Mouse (Mus musculus): ENCODE results near the gene Zfp811. TPM values are rescaled to one million over a fixed set of nuclear protein-coding genes. Genes with fewer than 3 reads are reported as not detected.
"Not testable (repeated sequence)": the region's sequence is repeated elsewhere in the genome, so short reads cannot be mapped to it uniquely, and the experiment has no call there.

Zfp811 gene
- 43.4 and 44.3 TPM in 2 replicates for polyA plus RNA-seq (2016; fragmentation: Nextera tagmentation; extraction: Ambion mirVana)

DNA sequence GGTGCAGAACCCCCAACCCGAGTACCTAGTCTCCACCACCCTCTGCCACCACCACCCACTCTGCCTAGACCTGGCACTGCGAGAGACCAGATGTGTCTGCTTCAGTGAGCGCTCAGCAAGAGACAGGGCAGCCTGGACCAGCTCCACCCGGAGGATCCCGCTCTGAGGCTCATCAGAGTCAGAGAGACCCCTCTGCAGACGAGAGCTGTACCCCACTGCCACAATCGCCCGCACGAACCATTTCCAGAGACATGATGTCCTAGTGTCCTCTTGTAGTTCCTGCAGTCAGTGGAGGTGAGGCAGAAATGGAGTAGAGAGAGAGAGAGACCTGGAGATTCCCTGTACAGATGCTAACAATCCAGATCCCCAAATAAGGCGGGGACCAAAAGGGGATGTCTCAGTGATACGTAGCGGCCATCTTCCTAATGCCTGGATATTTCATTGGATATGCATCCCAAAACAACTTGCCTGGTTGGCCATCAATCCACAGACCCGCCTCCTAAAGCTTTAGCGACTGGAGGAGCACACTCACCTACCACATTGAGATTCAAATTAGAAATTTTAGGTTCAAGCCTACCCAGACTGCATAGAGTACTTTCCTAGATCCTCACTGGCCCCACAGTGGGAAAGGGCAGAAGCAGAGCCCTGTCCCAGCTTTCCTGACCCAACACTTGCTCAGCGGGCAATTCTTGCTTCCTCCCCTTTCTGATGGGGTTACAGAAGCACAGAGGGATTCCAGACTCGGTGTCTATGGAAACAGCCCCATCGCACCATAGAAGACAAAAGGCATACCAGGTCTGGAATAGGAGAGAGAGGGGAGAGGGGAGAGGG is at the start of gene Zfp811:
TSS of gene Zfp811 (minus strand) at position 388 of the 831 bp plus-strand sequence.
- Histone ChIP-seq H3K9me3 (no peaks in the 10 kb centered on the region), H3K36me3 (peaks cover 1% of the 10 kb centered on the region; the same call in 1 of the 2 replicates), H3K4me3 (peak within 1 kb of the TSS; percentile 52), H3K27ac (peak within 1 kb of the TSS; percentile 88), H3K4me2 (replicated peaks) (peak within 1 kb of the TSS; percentile 66), H3K27me3 (replicated peaks) (no peaks in the 10 kb centered on the region), H3K4me1 (peaks cover 23% of the 10 kb centered on the region; the same call in 1 of the 2 replicates), H3K9ac (peak within 1 kb of the TSS; percentile 74)
- ATAC-seq (ENCODE audit: low FRiP score, low read depth): peak; percentile 94
- WGBS: 1% methylated on average over 17 of the region's 17 CpGs

GRCm38 (mm10) chr17:32856713-32857112 is 47.0 kb upstream of the Zfp811 start:
- not testable (repeated sequence) for H3K36me3 ChIP-seq; H3K4me1 ChIP-seq; H3K27ac ChIP-seq; H3K9ac ChIP-seq; H3K4me3 ChIP-seq; H3K9me3 ChIP-seq; H3K27me3 ChIP-seq (replicated peaks); ATAC-seq (ENCODE audit: low FRiP score, low read depth); H3K4me2 ChIP-seq (replicated peaks)
- 71% methylated on average over 4 of the region's 6 CpGs for WGBS

GRCm38 (mm10) chr17:32851581-32851980 is 41.9 kb upstream of the Zfp811 start:
- 39% methylated on average over 7 of the region's 7 CpGs for WGBS
- Histone ChIP-seq H3K9ac (no peak overlapping the region), H3K4me2 (replicated peaks) (no peak overlapping the region), H3K4me1 (no peaks in the 10 kb centered on the region), H3K9me3 (no peaks in the 10 kb centered on the region), H3K36me3 (no peaks in the 10 kb centered on the region), H3K27me3 (replicated peaks) (no peaks in the 10 kb centered on the region), H3K4me3 (no peak overlapping the region), H3K27ac (no peak overlapping the region)
- ATAC-seq (ENCODE audit: low FRiP score, low read depth): no peak

DNA sequence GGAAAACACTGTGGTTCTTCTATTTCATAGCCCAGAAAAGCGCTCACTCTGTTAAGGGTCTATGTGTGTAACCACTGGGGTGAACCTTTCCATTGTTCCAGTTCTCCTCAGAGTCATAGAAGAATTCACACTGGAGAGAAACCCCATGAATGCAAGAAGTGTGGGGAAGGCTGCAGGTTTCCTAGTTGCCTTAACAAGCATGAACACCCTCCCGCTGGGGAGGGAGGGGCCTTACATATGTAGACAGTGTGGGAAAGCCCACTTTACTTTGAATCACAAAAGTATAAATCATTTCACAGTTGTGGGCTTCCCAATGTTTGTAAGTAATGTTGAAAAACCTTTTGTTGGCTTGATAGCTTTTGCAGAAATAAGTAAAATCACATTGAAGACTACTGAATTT is 31.7 kb upstream of the Zfp811 start:
- Histone ChIP-seq H3K4me1 (peaks cover 4% of the 10 kb centered on the region), H3K36me3 (no peaks in the 10 kb centered on the region), H3K27me3 (replicated peaks) (no peaks in the 10 kb centered on the region), H3K4me3 (no peak overlapping the region), H3K4me2 (replicated peaks) (no peak overlapping the region), H3K9ac (no peak overlapping the region), H3K9me3 (0 out of 2 replicates have a peak, but pooled peaks cover 7% of the 10 kb centered on the region), H3K27ac (no peak overlapping the region)
- ATAC-seq (ENCODE audit: low FRiP score, low read depth): peak; percentile 77; the same call in 1 of the 2 replicates
- WGBS: 43% methylated on average over 2 of the region's 2 CpGs

GRCm38 (mm10) chr17:32839083-32839802 is 29.5 kb upstream of the Zfp811 start:
- Histone ChIP-seq H3K4me2 (replicated peaks) (0 out of 2 replicates have a peak overlapping the region, but pooled peaks have one; percentile 8), H3K27me3 (replicated peaks) (no peaks in the 10 kb centered on the region), H3K36me3 (no peaks in the 10 kb centered on the region), H3K4me1 (peaks cover 4% of the 10 kb centered on the region), H3K9ac (0 out of 2 replicates have a peak overlapping the region, but pooled peaks have one; percentile 21), H3K4me3 (no peak overlapping the region), H3K27ac (no peak overlapping the region), H3K9me3 (0 out of 2 replicates have a peak, but pooled peaks cover 7% of the 10 kb centered on the region)
- WGBS: 37% methylated on average over 15 of the region's 15 CpGs
- ATAC-seq (ENCODE audit: low FRiP score, low read depth): no peak

DNA sequence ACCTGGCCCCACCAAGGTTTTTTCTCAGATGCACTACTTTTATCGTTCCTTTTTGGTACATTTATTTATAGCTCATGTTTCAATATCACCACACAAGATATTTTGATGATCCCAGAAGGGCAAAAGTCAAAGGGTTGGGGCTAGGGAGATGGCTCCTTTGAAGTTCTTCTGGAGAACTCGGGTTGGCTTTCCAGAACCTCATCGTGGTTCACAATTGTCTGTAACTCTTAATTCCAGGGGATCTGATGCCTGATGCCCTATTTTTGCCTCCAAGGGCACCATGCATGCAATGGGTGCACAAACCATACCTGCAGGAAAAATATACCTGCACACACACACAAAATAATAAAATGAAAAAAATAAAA is 20.7 kb upstream of the Zfp811 start:
- H3K9me3 ChIP-seq: no peaks in the 10 kb centered on the region
- 33% methylated on average over 3 of the region's 3 CpGs for WGBS
- 0 out of 2 replicates have a peak, but pooled peaks have one; percentile 5 for ATAC-seq (ENCODE audit: low FRiP score, low read depth)
- no peaks in the 10 kb centered on the region for H3K27me3 ChIP-seq (replicated peaks)
- H3K9ac ChIP-seq: no peak overlapping the region
- peaks cover 11% of the 10 kb centered on the region for H3K4me1 ChIP-seq
- H3K27ac ChIP-seq: no peak overlapping the region
- H3K4me2 ChIP-seq (replicated peaks): peak overlapping the region; percentile 79
- peak overlapping the region; percentile 87 for H3K4me3 ChIP-seq
- peaks cover 11% of the 10 kb centered on the region; the same call in 1 of the 2 replicates for H3K36me3 ChIP-seq

DNA sequence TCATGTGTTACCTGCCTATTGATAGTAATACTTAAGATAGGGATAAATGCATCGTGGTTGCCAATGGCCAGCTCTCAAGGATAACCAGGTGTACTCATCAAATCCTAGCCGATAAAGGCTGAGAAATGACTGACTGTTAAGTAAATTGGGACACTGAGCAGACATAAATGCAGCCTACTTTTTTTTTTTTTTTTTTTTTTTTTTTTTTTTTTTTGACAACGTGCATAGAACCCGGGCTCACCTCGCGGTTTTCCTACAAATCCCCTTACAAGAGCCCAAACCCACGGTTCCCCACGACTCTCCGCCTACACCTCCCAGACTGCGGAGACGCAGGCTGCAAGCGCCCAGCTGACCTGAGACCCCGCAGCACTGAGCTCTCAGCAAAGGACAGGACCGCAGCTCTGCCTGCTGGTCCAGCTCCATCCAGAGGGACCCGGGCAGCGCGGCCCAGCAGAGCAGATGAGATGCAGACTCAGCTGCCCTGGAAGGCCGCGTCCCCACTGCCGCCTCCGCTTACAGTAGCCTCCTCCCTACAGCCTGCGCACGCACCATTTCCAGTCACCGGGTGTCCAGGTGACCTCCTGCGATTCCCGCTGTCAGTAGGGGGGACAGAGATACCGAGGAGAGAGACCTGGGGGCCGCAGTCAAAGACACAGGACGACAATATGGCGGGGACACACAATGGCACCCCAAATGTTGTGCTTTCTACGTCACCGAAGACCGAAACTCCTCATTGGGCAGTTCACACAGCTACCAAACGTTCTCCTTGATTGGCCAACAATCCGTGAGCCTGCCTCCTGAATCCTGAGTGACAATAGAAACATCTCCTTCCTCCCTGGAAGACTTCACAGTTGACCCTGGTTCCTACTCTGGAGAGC is 20.0 kb upstream of the Zfp811 start, which contains the start of gene Zfp799:
TSS of gene Zfp799 (minus strand) at position 722 of the 878 bp plus-strand sequence.
- peaks cover 15% of the 10 kb centered on the region for H3K36me3 ChIP-seq
- H3K27me3 ChIP-seq (replicated peaks): no peaks in the 10 kb centered on the region
- H3K4me2 ChIP-seq (replicated peaks): peak within 1 kb of the TSS; percentile 79
- ATAC-seq (ENCODE audit: low FRiP score, low read depth): peak; percentile 99
- no peaks in the 10 kb centered on the region for H3K9me3 ChIP-seq
- peaks cover 11% of the 10 kb centered on the region for H3K4me1 ChIP-seq
- peak within 1 kb of the TSS; percentile 87 for H3K4me3 ChIP-seq
- peak within 1 kb of the TSS; percentile 94 for H3K9ac ChIP-seq
- H3K27ac ChIP-seq: peak within 1 kb of the TSS; percentile 32; the same call in 1 of the 2 replicates
- 2% methylated on average over 35 of the region's 35 CpGs for WGBS

DNA sequence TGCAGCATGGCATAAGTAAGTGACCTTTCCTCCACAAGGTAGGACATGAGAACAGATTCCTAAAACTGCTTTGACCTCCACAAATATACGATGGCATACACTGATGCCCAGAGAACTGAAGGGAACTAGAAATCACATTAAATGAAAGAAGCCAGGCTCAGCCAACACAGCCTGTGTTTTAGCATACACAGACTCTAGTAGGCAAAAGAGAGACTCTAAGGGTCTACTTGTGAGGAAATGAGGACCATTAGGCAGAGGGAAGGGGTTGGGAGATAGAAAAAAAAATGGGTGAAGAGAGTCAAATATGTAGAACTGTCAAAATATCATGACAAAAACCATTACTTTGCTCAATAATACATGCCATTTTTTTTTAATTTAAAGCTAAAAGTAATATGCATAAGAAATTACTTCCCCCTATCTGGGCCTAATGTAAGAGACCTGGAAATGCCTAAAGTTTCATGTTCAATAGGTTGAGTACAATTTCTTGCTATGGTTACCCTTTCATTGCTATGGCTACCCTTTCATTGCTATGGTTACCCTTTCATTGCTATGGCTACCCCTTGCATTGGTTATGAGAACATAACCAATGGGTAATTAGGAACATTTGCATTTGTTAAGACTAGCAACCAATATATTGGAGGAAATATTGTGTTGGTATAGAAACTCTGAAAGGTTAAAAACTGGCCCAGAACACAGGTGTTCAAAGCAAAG is 6.5 kb upstream of the Zfp811 start:
- no peak for ATAC-seq (ENCODE audit: low FRiP score, low read depth)
- H3K9ac ChIP-seq: no peak overlapping the region
- peaks cover 5% of the 10 kb centered on the region; the same call in 1 of the 2 replicates for H3K4me1 ChIP-seq
- no peaks in the 10 kb centered on the region for H3K9me3 ChIP-seq
- no peaks in the 10 kb centered on the region for H3K27me3 ChIP-seq (replicated peaks)
- H3K4me3 ChIP-seq: no peak overlapping the region
- H3K27ac ChIP-seq: no peak overlapping the region
- no peak overlapping the region for H3K4me2 ChIP-seq (replicated peaks)
- H3K36me3 ChIP-seq: peaks cover 40% of the 10 kb centered on the region
- WGBS: 84% methylated on average over 1 of the region's 1 CpGs

- WGBS: 77% methylated on average over 7 of the region's 7 CpGs
- H3K27ac ChIP-seq: no peak overlapping the region
- peaks cover 22% of the 10 kb centered on the region for H3K36me3 ChIP-seq
- ATAC-seq (ENCODE audit: low FRiP score, low read depth): no peak
- H3K9ac ChIP-seq: no peak overlapping the region
- peaks cover 9% of the 10 kb centered on the region; the same call in 1 of the 2 replicates for H3K4me1 ChIP-seq
- H3K27me3 ChIP-seq (replicated peaks): no peaks in the 10 kb centered on the region
- H3K4me2 ChIP-seq (replicated peaks): no peak overlapping the region
- no peaks in the 10 kb centered on the region for H3K9me3 ChIP-seq
- H3K4me3 ChIP-seq: no peak overlapping the region
Observed at GRCm38 (mm10) chr17:32814136-32814535, 4.4 kb upstream of the Zfp811 start.

GRCm38 (mm10) chr17:32810648-32811047 is 917 bp upstream of the Zfp811 start:
- no peak for ATAC-seq (ENCODE audit: low FRiP score, low read depth)
- H3K27me3 ChIP-seq (replicated peaks): no peaks in the 10 kb centered on the region
- no peak overlapping the region for H3K27ac ChIP-seq
- H3K36me3 ChIP-seq: peaks cover 4% of the 10 kb centered on the region; the same call in 1 of the 2 replicates
- 32% methylated on average over 1 of the region's 1 CpGs for WGBS
- H3K4me1 ChIP-seq: peaks cover 23% of the 10 kb centered on the region; the same call in 1 of the 2 replicates
- no peak overlapping the region for H3K9ac ChIP-seq
- H3K9me3 ChIP-seq: no peaks in the 10 kb centered on the region
- peak overlapping the region; percentile 66; the same call in 1 of the 2 replicates for H3K4me2 ChIP-seq (replicated peaks)
- H3K4me3 ChIP-seq: no peak overlapping the region

DNA sequence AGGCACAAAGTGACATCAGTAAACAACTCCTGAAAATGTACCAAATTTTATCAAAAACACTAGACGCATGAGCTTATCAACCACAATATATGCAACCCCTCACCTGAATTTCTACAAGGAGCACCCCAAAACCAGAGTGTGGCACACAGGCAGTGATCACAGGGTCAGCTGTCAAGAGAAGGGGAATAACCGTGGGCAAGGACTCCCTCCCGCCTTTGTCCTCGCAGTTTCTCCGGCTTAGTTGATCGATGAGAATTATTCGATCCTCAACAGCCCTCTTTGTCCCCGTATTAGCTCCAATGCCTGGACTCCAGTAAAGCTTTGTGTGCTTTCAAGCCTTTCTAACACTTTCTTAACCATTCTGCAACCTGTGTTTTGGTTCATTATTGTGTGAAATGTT is 810 bp downstream of the Zfp811 start:
- 0 out of 2 replicates have a peak, but pooled peaks have one; percentile 22 for ATAC-seq (ENCODE audit: low FRiP score, low read depth)
- WGBS: 6% methylated on average over 8 of the region's 8 CpGs

More for the DNA sequence above, 810 bp downstream of the Zfp811 start:
- Histone ChIP-seq H3K27ac (peak overlapping the region; percentile 88), H3K9me3 (no peaks in the 10 kb centered on the region), H3K4me3 (peak overlapping the region; percentile 52), H3K9ac (peak overlapping the region; percentile 74), H3K27me3 (replicated peaks) (no peaks in the 10 kb centered on the region), H3K4me1 (peaks cover 23% of the 10 kb centered on the region; the same call in 1 of the 2 replicates), H3K36me3 (no peaks in the 10 kb centered on the region), H3K4me2 (replicated peaks) (peak overlapping the region; percentile 66)
